Mouse (Mus musculus) hindbrain, embryonic 14.5 days (tissue): ENCODE data around the gene Tff1. TPM values are rescaled to one million over a fixed set of nuclear protein-coding genes. Genes with fewer than 3 reads are reported as not detected.

Experiments used
- ATAC-seq: fragments of 200-750 bp; cut with Nextera tagmentation; 2 replicates; pipeline ENCODE4 v1.8.0; 2017; ENCODE audit warnings: moderate number of reproducible peaks, mild to moderate bottlenecking, moderate TSS enrichment, moderate library complexity; ENCODE audit not compliant: low FRiP score
- DNase-seq: peaks from one replicate; pipeline ENCODE4 v3.0.0-alpha.2; 2015; ENCODE audit warnings: low spot score
- H3K27ac ChIP-seq: fragments of 300-500 bp; sonication (generic); 2 replicates; pipeline ENCODE4 v1.5.1; 2014; ENCODE audit warnings: mild to moderate bottlenecking, moderate library complexity
- H3K27me3 ChIP-seq: fragments of 300-500 bp; sonication (generic); 2 replicates; pipeline ENCODE4 v1.6.1; 2014; ENCODE audit warnings: mild to moderate bottlenecking, low read length, mixed read lengths; ENCODE audit not compliant: control insufficient read depth, insufficient read depth
- H3K36me3 ChIP-seq: fragments of 300-500 bp; sonication (generic); replicated peaks from 2 replicates; pipeline ENCODE4 v1.6.1; 2014; ENCODE audit not compliant: control insufficient read depth, insufficient read depth
- H3K4me1 ChIP-seq: fragments of 300-500 bp; sonication (generic); replicated peaks from 2 replicates; pipeline ENCODE4 v1.6.1; 2014; ENCODE audit warnings: antibody characterized with exemption, low read length, mixed read lengths; ENCODE audit not compliant: control insufficient read depth, insufficient read depth
- H3K4me2 ChIP-seq: fragments of 300-500 bp; sonication (generic); replicated peaks from 2 replicates; pipeline ENCODE4 v1.6.1; 2014; ENCODE audit warnings: mild to moderate bottlenecking, moderate library complexity
- H3K4me3 ChIP-seq: fragments of 300-500 bp; sonication (generic); replicated peaks from 2 replicates; pipeline ENCODE4 v1.5.1; 2014; ENCODE audit warnings: mild to moderate bottlenecking, low read length
- H3K9ac ChIP-seq: fragments of 300-500 bp; sonication (generic); 2 replicates; pipeline ENCODE4 v1.6.1; 2014
- H3K9me3 ChIP-seq: fragments of 300-500 bp; sonication (generic); 2 replicates; pipeline ENCODE4 v1.6.1; 2016; ENCODE audit warnings: low read length; ENCODE audit not compliant: control insufficient read depth
- WGBS: fragments of 180-500 bp; shearing (Covaris S2); extraction: QIAGEN DNeasy Blood & Tissue Kit; methylation state at CpG from one replicate; pipeline ENCODE4 v1.1.7; 2014; 5-methylcytosine and 5-hydroxymethylcytosine counted together
- polyA plus RNA-seq: library from polyadenylated mRNA; unstranded; fragments of >200 nt; fragmentation: Nextera tagmentation; extraction: Ambion mirVana; gene quantifications from 2 replicates; pipeline ENCODE4 v1.2.1, GENCODE M21; 2014

The Tff1 gene
- polyA plus RNA-seq, 1 experiment from 2014 or later = not detected

DNA sequence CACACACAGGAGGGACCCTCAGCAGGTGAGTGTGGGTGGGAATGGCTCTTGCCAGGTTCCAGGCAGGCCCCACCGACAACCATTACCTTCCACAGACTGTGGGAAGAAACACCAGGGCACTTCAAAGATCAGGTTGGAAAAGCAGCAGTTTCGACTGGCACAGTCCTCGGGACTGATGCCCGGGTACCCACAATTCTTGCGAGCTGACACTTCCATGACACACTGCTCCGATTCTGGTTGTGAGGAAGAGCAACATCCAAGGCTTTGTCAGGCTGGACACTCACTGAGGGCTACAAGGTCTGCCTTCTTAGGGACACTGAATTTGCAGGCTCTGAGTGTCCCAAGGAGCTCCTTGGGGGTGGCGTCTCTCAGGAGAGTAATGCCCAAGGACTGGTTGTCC lies 23.0 kb downstream of the Tff1 start:
- Histone ChIP-seq H3K9me3 (no peaks in the 10 kb centered on the region), H3K36me3 (no peaks in the 10 kb centered on the region), H3K27ac (no peak overlapping the region), H3K4me2 (no peak overlapping the region), H3K9ac (no peak overlapping the region), H3K27me3 (no peaks in the 10 kb centered on the region), H3K4me3 (no peak overlapping the region), H3K4me1 (no peaks in the 10 kb centered on the region)
- no peak for DNase-seq
- ATAC-seq = no peak
- 95% methylated on average over 7 of the region's 7 CpGs for WGBS

DNA sequence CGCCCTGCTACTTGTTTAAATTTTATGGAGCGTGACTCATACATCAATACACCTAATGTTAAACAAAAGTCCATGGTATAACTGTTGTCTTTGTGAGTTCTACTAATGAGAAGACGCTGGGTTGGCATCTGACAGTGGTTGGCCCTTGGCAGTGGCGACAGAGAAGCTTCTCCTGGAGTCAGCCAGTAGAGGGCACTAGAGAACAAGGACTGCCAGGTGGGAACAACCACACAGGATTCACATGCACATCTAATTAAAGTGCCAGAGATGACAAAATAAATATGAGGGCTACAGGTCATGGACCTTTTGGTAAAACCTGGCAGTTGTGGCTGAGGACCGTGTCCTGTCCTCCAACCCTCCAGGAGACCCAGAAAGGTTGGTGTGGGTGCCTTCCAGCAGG lies 26.7 kb downstream of the Tff1 start:
- 19% methylated on average over 5 of the region's 5 CpGs for WGBS
- H3K27ac ChIP-seq = no peak overlapping the region
- no peak for ATAC-seq

DNA sequence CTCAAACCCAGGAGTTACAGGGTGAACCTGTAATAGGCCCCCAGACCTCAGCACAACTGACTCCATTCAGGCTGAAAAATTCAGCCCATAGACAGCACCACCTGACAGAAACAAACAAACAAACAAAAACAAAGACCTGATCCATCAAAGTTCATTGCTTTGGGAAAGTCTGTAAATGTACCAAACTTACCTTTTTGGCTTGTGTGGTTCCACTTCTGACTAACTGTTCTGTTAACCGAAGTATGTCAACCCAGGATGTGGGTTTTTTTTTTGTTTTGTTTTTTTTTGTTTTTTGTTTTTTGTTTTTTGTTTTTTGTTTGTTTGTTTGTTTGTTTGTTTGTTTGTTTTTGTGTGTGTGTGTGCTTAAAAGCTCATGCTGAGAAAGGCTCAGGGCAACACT lies 28.3 kb downstream of the Tff1 start:
- WGBS = 89% methylated on average over 1 of the region's 1 CpGs

More for the DNA sequence above, 26.7 kb downstream of the Tff1 start:
- no peaks in the 10 kb centered on the region for H3K27me3 ChIP-seq
- DNase-seq = peak; percentile 87
- H3K9ac ChIP-seq = no peak overlapping the region
- H3K36me3 ChIP-seq = no peaks in the 10 kb centered on the region
- no peak overlapping the region for H3K4me2 ChIP-seq
- H3K4me3 ChIP-seq = no peak overlapping the region
- H3K9me3 ChIP-seq = no peaks in the 10 kb centered on the region
- H3K4me1 ChIP-seq = no peaks in the 10 kb centered on the region

DNA sequence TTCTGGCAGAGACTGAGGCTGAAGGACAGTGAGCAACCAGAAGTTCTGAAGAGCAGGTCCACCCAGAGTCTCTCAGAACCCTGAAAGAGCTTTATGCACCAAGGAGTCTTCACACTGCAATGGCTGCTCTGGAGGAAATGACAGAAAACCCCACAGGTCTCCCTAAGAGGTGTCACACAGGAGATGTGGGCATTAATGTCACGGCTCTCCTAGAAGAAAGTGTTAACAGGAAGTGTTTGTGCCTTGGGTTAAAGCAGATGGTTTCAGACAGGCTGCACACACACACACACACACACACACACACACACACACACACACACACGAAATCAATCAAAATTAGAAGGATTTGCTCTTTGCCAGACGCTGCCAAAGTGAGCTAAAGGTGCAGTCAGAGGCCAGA lies 28.8 kb downstream of the Tff1 start:
- DNase-seq (no peak), ATAC-seq (no peak)
- no peak overlapping the region for H3K4me3 ChIP-seq
- WGBS = 60% methylated on average over 3 of the region's 3 CpGs
- H3K4me2 ChIP-seq = no peak overlapping the region
- no peak overlapping the region for H3K9ac ChIP-seq
- no peaks in the 10 kb centered on the region for H3K4me1 ChIP-seq
- H3K27me3 ChIP-seq = no peaks in the 10 kb centered on the region
- no peaks in the 10 kb centered on the region for H3K36me3 ChIP-seq
- H3K27ac ChIP-seq = no peak overlapping the region
- no peaks in the 10 kb centered on the region for H3K9me3 ChIP-seq

More for the DNA sequence above, 28.3 kb downstream of the Tff1 start:
- Histone ChIP-seq H3K27ac (no peak overlapping the region), H3K9ac (no peak overlapping the region), H3K9me3 (no peaks in the 10 kb centered on the region), H3K36me3 (no peaks in the 10 kb centered on the region), H3K27me3 (no peaks in the 10 kb centered on the region), H3K4me1 (no peaks in the 10 kb centered on the region), H3K4me3 (no peak overlapping the region), H3K4me2 (no peak overlapping the region)
- DNase-seq (no peak), ATAC-seq (no peak)

DNA sequence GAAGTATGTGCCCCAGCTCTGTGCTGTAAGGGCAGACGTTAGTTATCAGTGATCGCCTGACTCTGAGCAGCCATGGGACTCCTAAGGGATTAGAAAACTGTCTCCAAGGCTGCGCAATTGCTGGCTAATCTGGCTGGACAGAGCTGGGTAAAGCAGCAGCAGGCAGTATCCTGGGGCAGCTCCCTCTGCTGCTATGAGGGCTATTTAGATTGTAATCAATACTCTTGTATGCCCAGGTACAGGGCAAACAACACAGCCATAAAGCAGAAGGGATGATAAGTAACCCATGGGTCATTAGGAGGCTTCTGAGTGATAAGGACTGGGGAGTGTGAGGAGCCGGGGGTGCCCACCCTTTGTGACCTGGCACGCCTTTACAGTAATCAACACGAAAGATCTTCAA lies 30.2 kb downstream of the Tff1 start:
- WGBS = 78% methylated on average over 6 of the region's 6 CpGs
- no peak overlapping the region for H3K4me3 ChIP-seq

DNA sequence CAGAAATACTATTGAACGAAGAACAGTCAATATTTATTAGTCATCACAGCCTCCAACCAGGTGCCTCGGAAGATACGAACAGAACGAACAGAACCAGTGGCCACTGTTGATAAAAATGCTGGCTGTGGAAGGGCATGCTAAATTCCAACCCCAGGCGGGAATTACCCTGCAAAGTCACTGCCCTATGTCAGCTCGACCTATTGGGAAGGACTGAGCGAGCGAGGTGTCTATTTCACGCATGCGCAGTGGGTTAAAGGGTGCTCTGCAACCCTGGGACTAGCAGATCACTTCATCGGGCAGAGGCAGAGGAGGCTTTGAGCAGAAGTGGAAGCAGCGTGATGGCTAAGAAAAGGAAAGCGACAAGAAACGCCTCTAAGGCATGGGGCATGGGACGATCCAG lies 31.3 kb downstream of the Tff1 start:
- no peaks in the 10 kb centered on the region for H3K4me1 ChIP-seq
- DNase-seq (no peak), ATAC-seq (no peak)
- no peak overlapping the region for H3K9ac ChIP-seq
- H3K27me3 ChIP-seq = no peaks in the 10 kb centered on the region
- no peaks in the 10 kb centered on the region for H3K9me3 ChIP-seq
- no peaks in the 10 kb centered on the region for H3K36me3 ChIP-seq
- 84% methylated on average over 15 of the region's 15 CpGs for WGBS
- H3K4me2 ChIP-seq = no peak overlapping the region
- H3K27ac ChIP-seq = no peak overlapping the region
- no peak overlapping the region for H3K4me3 ChIP-seq

More for the DNA sequence above, 30.2 kb downstream of the Tff1 start:
- Histone ChIP-seq H3K9ac (no peak overlapping the region), H3K4me1 (no peaks in the 10 kb centered on the region), H3K36me3 (no peaks in the 10 kb centered on the region), H3K9me3 (no peaks in the 10 kb centered on the region), H3K27me3 (no peaks in the 10 kb centered on the region), H3K27ac (no peak overlapping the region), H3K4me2 (no peak overlapping the region)
- DNase-seq (no peak), ATAC-seq (no peak)

DNA sequence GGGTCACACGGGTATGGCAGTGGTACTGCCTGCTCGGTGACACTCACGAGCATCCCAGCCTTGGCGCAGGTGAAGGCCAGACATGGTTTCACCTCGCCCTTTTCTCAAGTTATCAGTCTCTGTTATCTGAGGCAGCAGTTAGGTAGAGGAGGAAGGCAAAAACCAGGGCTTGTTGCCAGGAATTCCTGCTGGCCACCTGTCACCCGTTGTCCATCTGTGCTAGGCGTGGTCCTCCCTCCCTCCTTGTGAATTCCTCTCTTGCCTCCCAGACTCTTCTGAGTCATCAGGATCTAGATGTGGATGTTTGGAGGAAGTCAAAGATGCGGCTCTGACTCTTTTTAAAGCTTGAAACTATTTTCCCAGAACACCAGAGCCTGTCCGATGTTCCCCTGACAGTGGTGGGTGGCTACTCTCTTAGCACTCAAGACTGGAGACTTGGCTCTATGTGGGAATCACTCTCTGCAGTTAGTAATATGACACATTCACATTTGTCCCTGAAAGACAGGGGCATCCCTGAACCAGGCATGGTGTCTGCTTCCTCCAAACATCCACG lies 33.7 kb downstream of the Tff1 start:
- Histone ChIP-seq H3K9me3 (no peaks in the 10 kb centered on the region), H3K4me2 (no peak overlapping the region), H3K27me3 (no peaks in the 10 kb centered on the region), H3K36me3 (no peaks in the 10 kb centered on the region), H3K27ac (no peak overlapping the region), H3K4me1 (no peaks in the 10 kb centered on the region), H3K9ac (no peak overlapping the region), H3K4me3 (no peak overlapping the region)
- ATAC-seq = no peak
- WGBS = 84% methylated on average over 10 of the region's 10 CpGs
- DNase-seq = no peak

DNA sequence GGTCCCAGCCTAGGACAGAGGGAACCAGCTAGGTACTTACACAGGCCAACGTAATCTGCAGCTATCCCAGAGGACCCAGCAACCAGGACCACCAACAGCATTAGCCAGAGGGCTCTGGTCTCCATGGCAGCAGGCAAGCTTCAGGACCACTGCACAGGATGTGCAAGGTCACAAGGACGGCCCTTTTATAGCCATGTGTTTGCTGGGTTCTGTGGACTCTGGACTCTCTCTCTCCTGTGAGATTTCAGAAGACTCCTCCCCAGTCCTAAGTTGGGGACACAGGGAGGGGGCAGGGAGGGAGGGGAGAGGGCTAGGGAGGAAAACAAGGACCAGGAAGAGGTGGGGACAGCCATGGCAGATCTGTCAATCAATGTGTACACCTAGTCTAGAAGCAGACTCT lies 35.6 kb downstream of the Tff1 start, which contains the start of gene Tff3:
Gene Tff3 (minus strand): TSS at position 195 of the 400 bp plus-strand sequence.
- 17% methylated on average over 2 of the region's 2 CpGs for WGBS
- H3K4me1 ChIP-seq = no peaks in the 10 kb centered on the region

DNA sequence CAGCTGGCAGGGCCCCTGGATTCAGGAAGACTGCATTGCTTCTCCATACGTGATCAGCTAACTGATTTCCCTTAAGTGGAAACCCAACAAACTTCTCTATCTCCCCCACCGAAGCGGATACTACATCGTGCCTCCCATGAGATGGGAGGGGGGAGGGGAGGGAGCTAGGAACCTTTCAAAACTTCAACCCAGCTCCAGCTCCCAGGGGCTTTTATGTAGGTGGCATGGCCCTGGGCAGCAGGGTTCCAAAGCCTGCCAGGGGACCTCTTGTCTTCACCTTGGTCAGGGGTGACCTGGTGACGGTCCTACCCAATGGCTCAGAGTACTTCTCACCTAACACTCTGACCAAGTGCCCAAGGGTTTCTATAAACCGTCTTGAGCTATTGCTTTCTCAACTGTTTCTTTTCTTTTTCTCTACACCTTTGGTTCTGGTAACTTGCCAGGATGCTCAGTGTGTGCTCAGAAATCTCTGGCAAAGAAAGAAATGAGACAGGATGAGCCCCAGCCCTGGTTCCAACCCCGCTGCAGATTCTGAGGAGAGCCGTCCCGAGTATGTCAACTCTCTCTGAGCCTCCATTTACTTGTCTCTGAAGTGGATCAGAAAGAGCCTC lies 36.3 kb downstream of the Tff1 start:
- no peak for DNase-seq
- WGBS = 85% methylated on average over 9 of the region's 9 CpGs
- Histone ChIP-seq H3K36me3 (no peaks in the 10 kb centered on the region), H3K4me3 (no peak overlapping the region), H3K9me3 (no peaks in the 10 kb centered on the region), H3K4me2 (no peak overlapping the region), H3K4me1 (no peaks in the 10 kb centered on the region), H3K9ac (no peak overlapping the region), H3K27ac (no peak overlapping the region), H3K27me3 (no peaks in the 10 kb centered on the region)
- no peak for ATAC-seq

More for the DNA sequence above, 35.6 kb downstream of the Tff1 start, which contains the start of gene Tff3:
- Histone ChIP-seq H3K4me2 (no peak within 1 kb of the TSS), H3K36me3 (no peaks in the 10 kb centered on the region), H3K4me3 (no peak within 1 kb of the TSS), H3K27ac (no peak within 1 kb of the TSS), H3K27me3 (no peaks in the 10 kb centered on the region), H3K9me3 (no peaks in the 10 kb centered on the region), H3K9ac (no peak within 1 kb of the TSS)
- ATAC-seq (no peak), DNase-seq (no peak)
